8 mouse cellular contexts compared by ENCODE assay signal in the genomic region with DNA sequence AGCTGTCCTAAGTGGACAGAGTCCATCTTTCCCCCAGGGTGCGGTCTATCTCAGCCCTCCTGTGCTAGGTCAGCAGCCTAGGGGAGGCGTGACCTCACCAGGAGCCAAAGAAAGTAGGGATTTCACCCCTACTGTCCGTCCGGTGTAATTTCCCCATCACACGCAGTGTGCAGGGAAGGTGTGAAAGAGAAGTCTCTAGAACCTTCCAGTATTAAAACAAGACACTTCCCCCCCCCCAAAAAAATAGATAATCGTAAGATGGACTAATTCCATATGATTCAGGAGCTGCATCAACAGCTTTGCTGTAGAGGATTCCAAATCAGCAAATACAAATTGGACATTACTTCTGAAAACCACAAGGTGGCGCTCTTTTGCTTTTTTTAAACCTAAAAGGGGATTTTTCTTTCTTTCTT. TPM values are rescaled to one million over a fixed set of nuclear protein-coding genes. Genes with fewer than 3 reads are reported as not detected.
DNase-seq lines count a peak whose midpoint lies in the region; ATAC-seq and TF ChIP-seq lines count a peak whose summit lies in the region.

No protein-coding gene starts in this region.

- peak overlapping the region; percentile 57 for H3K4me2 ChIP-seq in heart, embryonic 13.5 days
- peak overlapping the region; percentile 31 for H3K4me2 ChIP-seq in forebrain, embryonic 16.5 days (ENCODE audit: low read length)
- H3K4me2 ChIP-seq in liver, postnatal 0 days (ENCODE audit: low read depth, low read length), result peak overlapping the region; percentile 35

- no peak for DNase-seq in heart, postnatal 36 days
- peak; percentile 80 for DNase-seq in MN1 (ENCODE audit: low spot score)
- peak; percentile 15 for DNase-seq in liver, postnatal 0 days
- no peak for DNase-seq in right cerebral cortex, postnatal 14 days
- DNase-seq in urinary bladder, postnatal 4 days (ENCODE audit: low spot score in 2 of 2), result no peak
- DNase-seq in frontal cortex, postnatal 36 days (ENCODE audit: low spot score in 2 of 2), result no peak

- intact Hi-C loops in heart, postnatal 36 days (cut with DNase I), result no loop called here

- TF ChIP-seq EP300 in liver, postnatal 0 days (IDR thresholded peaks at IDR 0.05; ENCODE audit: low read depth), result no peak

- peak; percentile 64; the same call in 1 of the 2 replicates for TF ChIP-seq CTCF in liver, postnatal 0 days (IDR thresholded peaks at IDR 0.05; ENCODE audit: low read depth)

- peak overlapping the region; percentile 26 for H3K4me3 ChIP-seq in heart, embryonic 13.5 days
- H3K4me3 ChIP-seq in forebrain, embryonic 16.5 days (replicated peaks; ENCODE audit: low read length), result no peak overlapping the region
- H3K4me3 ChIP-seq in liver, postnatal 0 days (ENCODE audit: low read depth, low read length), result no peak overlapping the region

- no peaks in the 10 kb centered on the region for H3K36me3 ChIP-seq in heart, embryonic 13.5 days
- H3K36me3 ChIP-seq in forebrain, embryonic 16.5 days (ENCODE audit: control insufficient read depth, insufficient read depth), result no peaks in the 10 kb centered on the region
- no peaks in the 10 kb centered on the region for H3K36me3 ChIP-seq in liver, postnatal 0 days (replicated peaks; ENCODE audit: insufficient read depth, low read length)

- 11% methylated on average over 7 of the region's 7 CpGs for WGBS in heart, embryonic 13.5 days
- 10% methylated on average over 7 of the region's 7 CpGs for WGBS in forebrain, embryonic 16.5 days
- 16% methylated on average over 7 of the region's 7 CpGs for WGBS in liver, postnatal 0 days (ENCODE audit: insufficient replicate concordance)

- H3K27me3 ChIP-seq in heart, embryonic 13.5 days (replicated peaks), result peaks cover 14% of the 10 kb centered on the region
- H3K27me3 ChIP-seq in forebrain, embryonic 16.5 days (replicated peaks; ENCODE audit: control insufficient read depth, insufficient read depth, low read length), result no peaks in the 10 kb centered on the region
- no peaks in the 10 kb centered on the region for H3K27me3 ChIP-seq in liver, postnatal 0 days (ENCODE audit: insufficient read depth, low read length)

- no peaks in the 10 kb centered on the region for H3K9me3 ChIP-seq in heart, embryonic 13.5 days
- no peaks in the 10 kb centered on the region for H3K9me3 ChIP-seq in forebrain, embryonic 16.5 days (ENCODE audit: control insufficient read depth, low read length)
- H3K9me3 ChIP-seq in liver, postnatal 0 days (ENCODE audit: low read length), result no peaks in the 10 kb centered on the region

- no peak overlapping the region for H3K27ac ChIP-seq in heart, embryonic 13.5 days (replicated peaks)
- no peak overlapping the region for H3K27ac ChIP-seq in forebrain, embryonic 16.5 days (ENCODE audit: low read length)
- H3K27ac ChIP-seq in liver, postnatal 0 days (ENCODE audit: low read depth), result no peak overlapping the region

- H3K9ac ChIP-seq in heart, embryonic 13.5 days, result no peak overlapping the region
- no peak overlapping the region for H3K9ac ChIP-seq in forebrain, embryonic 16.5 days (replicated peaks; ENCODE audit: low read depth, low read length)
- H3K9ac ChIP-seq in liver, postnatal 0 days (replicated peaks), result no peak overlapping the region

- H3K4me1 ChIP-seq in heart, embryonic 13.5 days, result peaks cover 18% of the 10 kb centered on the region
- no peaks in the 10 kb centered on the region; the same call in 1 of the 2 replicates for H3K4me1 ChIP-seq in forebrain, embryonic 16.5 days (replicated peaks; ENCODE audit: control insufficient read depth, insufficient read depth, low read length)
- H3K4me1 ChIP-seq in liver, postnatal 0 days (ENCODE audit: insufficient read depth), result no peaks in the 10 kb centered on the region

- ATAC-seq in heart, embryonic 13.5 days (ENCODE audit: extremely low read depth, insufficient number of reproducible peaks, low FRiP score, low TSS enrichment), result no peak
- peak; percentile 13; the same call in 1 of the 2 replicates for ATAC-seq in forebrain, embryonic 16.5 days
- ATAC-seq in liver, postnatal 0 days, result no peak

RNA-seq across cellular contexts. Expression of a gene that starts 7.7 kb away (rescaled TPM):
- polyA plus RNA-seq in heart, embryonic 13.5 days (2015; fragmentation: Nextera tagmentation; extraction: Ambion mirVana), result 2.8 and 3.1 TPM in 2 replicates
- 10 to 100 TPM; 14.8 to 22.1 TPM for total RNA-seq in heart, postnatal 36 days (2021)
- polyA plus RNA-seq in forebrain, embryonic 16.5 days (2015; fragmentation: Nextera tagmentation; extraction: Ambion mirVana), result 3.9 and 4.1 TPM in 2 replicates
- polyA plus RNA-seq in liver, postnatal 0 days (2015; fragmentation: Nextera tagmentation; extraction: Ambion mirVana), result 0.53 and 0.60 TPM in 2 replicates

Comparison
In these comparisons a context has a peak if more than half of its experiments do, and no peak if none do; other contexts are left out.
1. DNase-seq: peak in MN1 (single experiment) and liver, postnatal 0 days (single experiment); none in heart, postnatal 36 days (0 of 2), right cerebral cortex, postnatal 14 days (single experiment), urinary bladder, postnatal 4 days (0 of 2) and frontal cortex, postnatal 36 days (0 of 2).
2. Peak in every context shown above with its lines, with median percentiles within 50 percentile points of each other: H3K4me2 ChIP-seq.